Mouse (Mus musculus): Measurements from ENCODE around the gene Rnf114. TPM values are rescaled to one million over a fixed set of nuclear protein-coding genes. Genes with fewer than 3 reads are reported as not detected.

Rnf114 gene
- polyA plus RNA-seq (2016; fragmentation: Nextera tagmentation; extraction: Ambion mirVana): 135 and 137 TPM in 2 replicates

DNA sequence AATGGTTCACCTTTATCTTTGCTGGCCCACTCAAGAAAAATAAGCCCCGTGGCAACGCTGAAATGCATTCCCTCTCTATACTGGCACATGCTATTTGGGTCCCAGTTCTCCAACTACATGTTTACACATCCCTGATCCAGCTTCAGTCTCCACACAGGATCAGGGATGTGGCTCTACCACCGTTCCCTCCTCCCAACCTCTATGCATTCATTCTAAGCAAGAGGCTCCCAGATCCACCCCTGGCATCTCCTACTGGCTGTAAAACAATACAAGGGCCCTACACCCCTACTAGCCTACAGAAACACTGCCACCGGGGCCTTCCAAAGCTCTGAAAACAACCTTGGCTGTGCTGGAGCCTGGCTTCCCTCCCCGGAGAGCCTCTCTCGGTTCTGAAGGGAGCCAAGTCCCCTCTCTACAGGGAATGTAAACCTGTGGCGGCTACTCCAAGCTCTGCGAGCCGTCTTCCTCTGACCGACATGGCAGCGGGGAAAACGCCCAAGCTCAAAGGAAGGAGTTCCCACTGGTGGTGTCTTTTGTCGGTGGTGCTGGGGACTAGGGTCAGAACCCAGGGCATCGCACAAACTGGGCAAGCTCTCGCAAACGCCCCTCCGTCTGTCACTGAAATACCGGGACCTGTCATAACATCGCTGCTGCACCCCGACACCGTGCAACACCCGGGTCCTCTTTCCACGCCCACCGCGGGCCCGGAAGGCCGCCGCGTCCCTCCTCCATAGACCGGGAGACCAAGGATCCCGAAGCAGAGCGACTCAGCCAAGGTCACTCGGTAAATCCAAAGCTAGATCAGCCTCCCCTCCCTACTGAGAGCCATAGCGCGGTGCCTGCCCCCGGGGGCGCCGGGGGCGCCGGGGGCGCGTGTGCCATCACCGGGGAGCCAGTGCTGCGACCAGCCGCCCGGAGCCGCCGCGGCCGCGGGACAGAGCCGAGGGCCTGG, at the start of gene Rnf114:
Gene Rnf114, plus strand, starts transcription at position 889 of the 952 bp plus-strand sequence.
- Histone ChIP-seq H3K9ac (replicated peaks) (peak within 1 kb of the TSS; percentile 94), H3K9me3 (no peaks in the 10 kb centered on the region), H3K36me3 (0 out of 2 replicates have a peak, but pooled peaks cover 12% of the 10 kb centered on the region), H3K27ac (replicated peaks) (peak within 1 kb of the TSS; percentile 99), H3K4me1 (peaks cover 22% of the 10 kb centered on the region), H3K27me3 (no peaks in the 10 kb centered on the region), H3K4me2 (replicated peaks) (peak within 1 kb of the TSS; percentile 99), H3K4me3 (peak within 1 kb of the TSS; percentile 88)
- peak; percentile 35 for ATAC-seq (ENCODE audit: low FRiP score, low read depth)
- WGBS: 4% methylated on average over 52 of the region's 52 CpGs

- Histone ChIP-seq H3K27me3 (no peaks in the 10 kb centered on the region), H3K4me2 (replicated peaks) (no peak overlapping the region), H3K4me3 (no peak overlapping the region), H3K4me1 (no peaks in the 10 kb centered on the region), H3K36me3 (peaks cover 81% of the 10 kb centered on the region), H3K9me3 (no peaks in the 10 kb centered on the region), H3K9ac (replicated peaks) (no peak overlapping the region), H3K27ac (replicated peaks) (no peak overlapping the region)
- 89% methylated on average over 4 of the region's 4 CpGs for WGBS
- no peak for ATAC-seq (ENCODE audit: low FRiP score, low read depth)
Measured at GRCm38 (mm10) chr2:167443411-167444193, 48.8 kb upstream of the Rnf114 start.

GRCm38 (mm10) chr2:167445911-167446780, 46.3 kb upstream of the Rnf114 start:
- Histone ChIP-seq H3K36me3 (peaks cover 85% of the 10 kb centered on the region), H3K4me1 (no peaks in the 10 kb centered on the region), H3K4me2 (replicated peaks) (no peak overlapping the region), H3K27me3 (no peaks in the 10 kb centered on the region), H3K9me3 (no peaks in the 10 kb centered on the region), H3K4me3 (no peak overlapping the region), H3K27ac (replicated peaks) (no peak overlapping the region; the same call in 1 of the 2 replicates), H3K9ac (replicated peaks) (no peak overlapping the region)
- 90% methylated on average over 20 of the region's 20 CpGs for WGBS
- no peak for ATAC-seq (ENCODE audit: low FRiP score, low read depth)

DNA sequence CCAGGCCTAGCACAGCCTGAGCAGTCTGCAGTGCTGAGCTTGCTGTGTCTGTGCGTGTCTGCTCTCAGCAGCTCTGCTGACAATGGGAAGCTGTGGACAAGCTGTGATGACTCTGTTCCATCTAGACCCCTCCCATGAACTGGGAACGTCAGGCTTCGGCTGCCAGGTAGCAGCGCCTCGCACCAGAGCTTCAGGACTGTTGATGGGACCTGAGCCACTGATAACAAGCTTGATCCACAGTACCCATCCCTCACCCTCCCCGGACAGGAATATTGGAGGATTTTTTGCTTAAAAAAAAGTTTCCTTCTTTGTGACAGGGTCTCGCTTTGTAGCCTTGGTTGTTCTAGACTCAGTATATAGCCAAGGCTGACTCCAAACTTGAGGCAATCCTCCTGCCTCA, 45.2 kb upstream of the Rnf114 start:
- no peaks in the 10 kb centered on the region for H3K9me3 ChIP-seq
- H3K4me3 ChIP-seq: no peak overlapping the region
- no peak overlapping the region for H3K9ac ChIP-seq (replicated peaks)
- WGBS: 95% methylated on average over 7 of the region's 7 CpGs
- no peak overlapping the region for H3K27ac ChIP-seq (replicated peaks)
- H3K4me2 ChIP-seq (replicated peaks): no peak overlapping the region
- H3K36me3 ChIP-seq: peaks cover 83% of the 10 kb centered on the region
- H3K27me3 ChIP-seq: no peaks in the 10 kb centered on the region
- no peaks in the 10 kb centered on the region for H3K4me1 ChIP-seq
- ATAC-seq (ENCODE audit: low FRiP score, low read depth): no peak

GRCm38 (mm10) chr2:167447629-167448028, 44.8 kb upstream of the Rnf114 start:
- Histone ChIP-seq H3K4me1 (no peaks in the 10 kb centered on the region), H3K9me3 (no peaks in the 10 kb centered on the region), H3K9ac (replicated peaks) (no peak overlapping the region), H3K36me3 (peaks cover 80% of the 10 kb centered on the region), H3K27ac (replicated peaks) (no peak overlapping the region), H3K4me2 (replicated peaks) (no peak overlapping the region), H3K27me3 (no peaks in the 10 kb centered on the region), H3K4me3 (no peak overlapping the region)
- ATAC-seq (ENCODE audit: low FRiP score, low read depth): no peak
- WGBS: 96% methylated on average over 8 of the region's 8 CpGs

- Histone ChIP-seq H3K4me1 (no peaks in the 10 kb centered on the region), H3K4me2 (replicated peaks) (no peak overlapping the region), H3K27me3 (no peaks in the 10 kb centered on the region), H3K9me3 (no peaks in the 10 kb centered on the region), H3K4me3 (no peak overlapping the region), H3K9ac (replicated peaks) (no peak overlapping the region), H3K36me3 (peaks cover 82% of the 10 kb centered on the region), H3K27ac (replicated peaks) (no peak overlapping the region)
- ATAC-seq (ENCODE audit: low FRiP score, low read depth): no peak
- WGBS: 89% methylated on average over 21 of the region's 21 CpGs
Measured at GRCm38 (mm10) chr2:167449331-167450275, 42.8 kb upstream of the Rnf114 start.

GRCm38 (mm10) chr2:167450647-167451046, 41.8 kb upstream of the Rnf114 start:
- Histone ChIP-seq H3K4me2 (replicated peaks) (no peak overlapping the region), H3K9me3 (no peaks in the 10 kb centered on the region), H3K27me3 (no peaks in the 10 kb centered on the region), H3K27ac (replicated peaks) (no peak overlapping the region), H3K9ac (replicated peaks) (no peak overlapping the region), H3K4me1 (no peaks in the 10 kb centered on the region), H3K4me3 (no peak overlapping the region), H3K36me3 (peaks cover 81% of the 10 kb centered on the region)
- WGBS: 91% methylated on average over 8 of the region's 8 CpGs
- ATAC-seq (ENCODE audit: low FRiP score, low read depth): no peak

DNA sequence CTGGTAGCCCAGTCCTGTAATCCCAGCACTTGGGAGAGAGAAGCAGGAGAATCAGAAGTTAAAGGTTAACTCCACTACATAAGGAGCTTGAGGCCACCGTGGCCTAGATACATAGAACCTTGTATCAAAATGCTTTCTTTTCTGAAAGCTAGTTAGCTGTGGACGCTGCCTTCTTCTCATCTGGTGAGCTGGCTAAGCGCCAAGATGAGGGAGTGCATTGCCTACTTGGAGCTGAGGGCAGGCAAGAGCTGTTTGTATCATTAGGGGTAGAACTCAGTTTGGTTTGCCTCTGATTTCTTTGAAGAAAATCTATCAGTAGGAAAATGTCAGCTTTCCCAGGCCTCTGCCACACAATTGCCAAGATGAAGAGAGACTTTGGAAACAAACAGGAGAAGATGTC, 38.6 kb upstream of the Rnf114 start:
- ATAC-seq (ENCODE audit: low FRiP score, low read depth): no peak
- Histone ChIP-seq H3K36me3 (peaks cover 85% of the 10 kb centered on the region), H3K4me2 (replicated peaks) (no peak overlapping the region), H3K4me1 (no peaks in the 10 kb centered on the region), H3K4me3 (no peak overlapping the region), H3K9ac (replicated peaks) (no peak overlapping the region), H3K9me3 (no peaks in the 10 kb centered on the region), H3K27me3 (no peaks in the 10 kb centered on the region), H3K27ac (replicated peaks) (no peak overlapping the region)
- WGBS: 91% methylated on average over 3 of the region's 3 CpGs

GRCm38 (mm10) chr2:167456361-167457020, 36.0 kb upstream of the Rnf114 start:
- no peak for ATAC-seq (ENCODE audit: low FRiP score, low read depth)
- no peaks in the 10 kb centered on the region for H3K27me3 ChIP-seq
- H3K9me3 ChIP-seq: no peaks in the 10 kb centered on the region
- H3K9ac ChIP-seq (replicated peaks): no peak overlapping the region
- H3K4me1 ChIP-seq: no peaks in the 10 kb centered on the region
- H3K36me3 ChIP-seq: peaks cover 90% of the 10 kb centered on the region
- no peak overlapping the region for H3K27ac ChIP-seq (replicated peaks)
- WGBS: 95% methylated on average over 5 of the region's 5 CpGs
- H3K4me2 ChIP-seq (replicated peaks): no peak overlapping the region
- H3K4me3 ChIP-seq: no peak overlapping the region

DNA sequence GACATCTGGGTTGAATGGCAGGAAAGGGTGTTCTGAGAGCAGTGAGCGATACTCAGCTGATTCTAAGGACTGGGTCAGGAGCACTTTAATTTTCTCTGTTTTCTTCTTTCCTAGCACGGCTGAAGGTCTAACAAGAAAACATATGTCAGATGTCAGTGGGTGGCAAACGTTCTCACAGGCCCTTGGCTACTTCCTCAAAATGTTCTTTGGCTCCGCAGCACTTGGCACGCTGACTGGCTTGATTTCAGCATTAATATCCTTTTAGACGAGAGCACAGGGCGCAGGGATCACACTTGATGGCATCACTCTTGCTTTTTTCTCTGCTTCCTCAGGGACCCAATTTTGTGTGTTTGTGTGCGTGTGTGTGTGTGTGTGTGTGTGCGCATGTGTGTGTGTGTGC, 35.2 kb upstream of the Rnf114 start:
- no peak overlapping the region for H3K4me3 ChIP-seq
- no peaks in the 10 kb centered on the region for H3K9me3 ChIP-seq
- no peak overlapping the region for H3K27ac ChIP-seq (replicated peaks)
- H3K36me3 ChIP-seq: peaks cover 94% of the 10 kb centered on the region
- no peaks in the 10 kb centered on the region for H3K27me3 ChIP-seq
- no peaks in the 10 kb centered on the region for H3K4me1 ChIP-seq
- H3K9ac ChIP-seq (replicated peaks): no peak overlapping the region
- WGBS: 91% methylated on average over 9 of the region's 9 CpGs
- no peak for ATAC-seq (ENCODE audit: low FRiP score, low read depth)
- no peak overlapping the region for H3K4me2 ChIP-seq (replicated peaks)
